Mouse (Mus musculus) monocyte, adult 5-6 weeks (primary cell): ENCODE results near the gene Tspan31. TPM values are rescaled to one million over a fixed set of nuclear protein-coding genes. Genes with fewer than 3 reads are reported as not detected.
"Not testable (repeated sequence)": the region's sequence is repeated elsewhere in the genome, so short reads cannot be mapped to it uniquely, and the experiment has no call there.

ENCODE experiments used
- ATAC-seq: fragments of 153-309, 156-312 bp; replicated peaks from 2 replicates; pipeline ENCODE4 v1.8.0; 2017; ENCODE audit warnings: mild to moderate bottlenecking; ENCODE audit not compliant: low TSS enrichment, insufficient number of reproducible peaks, severe bottlenecking, poor library complexity, low FRiP score
- total RNA-seq: library from RNA; stranded (forward); fragments of 200-1000, 200-491, 200-594 nt; gene quantifications from 3 replicates; pipeline ENCODE4 v1.2.3, GENCODE M21; 2017

Gene Tspan31
- total RNA-seq, 1 experiment from 2014 or later, result 49.9 TPM

DNA sequence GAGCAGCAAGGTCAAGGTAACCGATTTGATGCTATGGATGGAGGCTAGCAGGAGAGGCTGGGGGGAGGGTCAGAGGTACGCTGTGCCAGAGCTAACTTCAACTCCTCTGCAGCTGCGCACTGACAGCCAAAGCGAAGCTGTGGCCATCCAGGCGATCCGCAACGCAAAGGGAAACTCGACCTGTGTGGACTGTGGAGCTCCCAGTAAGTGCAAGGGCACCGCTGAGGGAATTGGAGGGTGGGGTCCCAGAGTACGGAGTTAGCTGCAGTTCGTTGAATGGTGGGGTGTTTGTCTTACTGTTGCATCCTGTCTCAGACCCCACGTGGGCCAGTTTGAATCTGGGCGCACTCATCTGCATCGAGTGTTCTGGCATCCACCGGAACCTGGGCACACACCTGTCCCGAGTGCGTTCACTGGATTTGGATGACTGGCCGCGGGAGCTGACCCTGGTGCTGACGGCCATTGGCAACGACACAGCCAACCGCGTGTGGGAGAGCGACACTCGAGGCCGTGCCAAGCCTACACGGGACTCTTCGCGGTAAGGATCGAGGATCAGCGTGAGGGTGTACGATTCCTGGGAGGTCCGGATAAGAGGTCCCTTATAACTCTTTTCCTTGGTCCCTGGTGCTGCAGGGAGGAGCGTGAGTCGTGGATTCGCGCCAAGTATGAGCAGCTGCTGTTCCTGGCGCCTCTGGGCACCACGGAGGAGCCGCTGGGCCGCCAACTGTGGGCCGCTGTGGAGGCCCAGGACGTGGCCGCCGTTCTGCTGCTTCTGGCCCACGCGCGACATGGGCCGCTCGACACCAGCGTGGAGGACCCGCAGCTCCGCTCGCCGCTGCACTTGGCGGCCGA is 20.7 kb upstream of the Tspan31 start:
- ATAC-seq, result no peak

DNA sequence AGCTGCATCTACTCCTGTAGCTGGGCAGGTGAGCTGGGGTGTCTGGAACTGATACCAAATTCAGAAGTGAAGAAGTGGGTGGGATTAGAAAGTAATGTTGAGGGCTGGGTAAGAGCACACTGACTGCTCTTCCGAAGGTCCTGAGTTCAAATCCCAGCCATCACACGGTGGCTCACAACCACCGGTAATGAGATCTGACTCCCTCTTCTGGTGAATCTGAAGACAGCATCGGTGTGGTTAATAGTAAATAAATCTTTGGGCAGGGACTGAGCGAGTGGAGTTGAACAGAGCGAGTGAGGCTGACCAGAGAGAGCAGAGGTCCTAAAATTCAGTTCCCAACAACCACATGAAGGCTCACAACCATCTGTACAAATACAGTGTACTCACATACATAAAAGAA is 15.6 kb upstream of the Tspan31 start:
- no peak for ATAC-seq

DNA sequence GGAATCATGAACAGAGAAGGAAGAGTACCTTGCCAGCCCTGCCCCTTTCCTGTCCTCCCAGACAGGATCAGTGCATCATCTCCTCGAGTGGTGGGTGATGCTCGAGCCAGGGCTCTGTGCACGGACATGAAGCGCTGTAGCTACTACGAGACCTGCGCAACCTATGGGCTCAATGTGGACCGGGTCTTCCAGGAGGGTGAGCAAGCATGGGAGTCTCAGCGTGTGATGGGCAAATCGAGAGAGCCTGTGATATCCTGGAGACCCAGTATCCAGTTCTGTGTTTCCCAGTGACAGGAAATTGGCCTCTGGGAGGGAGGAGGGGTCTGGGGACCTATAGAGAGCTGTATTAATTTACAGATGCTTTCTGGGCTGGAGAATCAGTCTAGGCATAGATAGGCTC is 15.0 kb upstream of the Tspan31 start:
- no peak for ATAC-seq

DNA sequence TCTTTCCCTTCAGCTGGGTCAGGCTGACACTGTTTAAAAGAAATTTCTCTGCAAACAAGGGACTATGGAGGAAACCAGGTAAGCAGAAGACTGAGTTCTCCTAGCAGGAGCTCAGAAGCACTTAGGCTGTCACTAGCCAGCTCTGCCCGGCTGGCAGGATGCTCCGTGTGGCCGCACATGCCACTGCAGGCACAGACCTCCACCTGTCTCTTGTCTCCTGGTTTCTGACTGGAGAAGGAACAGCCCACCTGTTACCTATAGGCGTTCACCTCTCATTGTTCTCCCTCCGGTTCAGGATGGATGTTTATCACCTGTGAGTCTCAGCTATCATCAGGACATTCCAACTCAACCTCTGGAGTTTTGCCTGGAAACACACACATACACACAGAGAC is 13.8 kb upstream of the Tspan31 start:
- no peak for ATAC-seq

DNA sequence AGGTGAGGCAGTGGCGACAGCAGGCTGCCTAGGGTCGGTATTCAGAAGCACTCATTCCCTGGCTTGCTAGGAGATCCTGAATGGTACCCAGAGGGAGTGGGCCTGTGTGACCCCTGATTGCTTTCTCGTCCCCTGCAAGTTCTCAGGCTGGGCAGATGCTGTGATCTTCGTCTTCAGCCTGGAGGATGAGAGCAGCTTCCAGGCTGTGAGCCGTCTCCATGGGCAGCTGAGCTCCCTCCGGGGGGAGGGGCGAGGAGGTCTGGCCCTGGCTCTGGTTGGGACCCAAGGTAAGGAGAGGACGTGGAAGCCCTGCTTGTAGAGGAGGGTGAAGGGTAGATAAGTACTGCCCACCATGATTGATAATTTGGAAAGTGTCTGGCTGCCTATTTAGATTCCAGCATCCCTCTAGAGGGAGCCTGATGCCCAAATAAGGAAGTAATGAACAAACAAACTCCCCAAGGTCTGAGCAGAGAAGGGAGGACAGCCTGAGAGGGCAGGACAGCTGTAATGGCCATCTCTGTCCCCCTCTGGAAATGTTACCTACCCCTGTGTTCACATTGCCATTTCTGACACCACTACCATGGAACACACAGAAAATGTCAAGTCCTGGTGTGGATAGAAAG is 13.3 kb upstream of the Tspan31 start:
- ATAC-seq, result no peak

DNA sequence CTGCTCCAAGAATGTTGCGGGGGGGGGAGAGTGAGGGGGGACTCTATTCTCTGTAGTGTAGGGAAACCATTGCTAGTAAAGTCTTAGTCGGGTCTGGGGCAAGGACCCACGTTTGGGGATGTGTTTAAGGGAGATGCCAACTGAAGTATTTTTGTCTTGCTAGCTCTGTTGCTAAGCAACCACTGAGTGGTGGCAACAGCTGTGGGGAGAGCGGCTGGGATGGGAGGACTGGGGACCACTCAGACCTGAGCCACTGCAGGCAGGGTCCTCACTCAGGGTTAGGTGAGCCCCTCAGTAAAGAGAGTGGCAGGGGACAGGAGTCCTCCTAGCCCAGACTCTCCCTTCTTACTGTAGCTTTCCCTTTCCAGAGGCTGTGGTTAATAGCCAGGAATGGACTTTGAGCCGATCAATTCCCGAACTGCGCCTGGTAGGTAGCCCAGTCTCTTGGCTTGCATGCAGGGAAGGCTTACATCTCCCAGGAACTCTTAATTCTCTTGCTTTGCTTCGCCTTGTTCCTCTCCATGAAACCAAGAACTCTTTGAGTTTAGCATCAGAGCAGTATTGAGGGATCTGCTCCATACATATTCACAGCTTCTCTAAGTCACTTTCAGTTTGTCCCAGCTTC is 12.0 kb upstream of the Tspan31 start:
- ATAC-seq, result no peak

DNA sequence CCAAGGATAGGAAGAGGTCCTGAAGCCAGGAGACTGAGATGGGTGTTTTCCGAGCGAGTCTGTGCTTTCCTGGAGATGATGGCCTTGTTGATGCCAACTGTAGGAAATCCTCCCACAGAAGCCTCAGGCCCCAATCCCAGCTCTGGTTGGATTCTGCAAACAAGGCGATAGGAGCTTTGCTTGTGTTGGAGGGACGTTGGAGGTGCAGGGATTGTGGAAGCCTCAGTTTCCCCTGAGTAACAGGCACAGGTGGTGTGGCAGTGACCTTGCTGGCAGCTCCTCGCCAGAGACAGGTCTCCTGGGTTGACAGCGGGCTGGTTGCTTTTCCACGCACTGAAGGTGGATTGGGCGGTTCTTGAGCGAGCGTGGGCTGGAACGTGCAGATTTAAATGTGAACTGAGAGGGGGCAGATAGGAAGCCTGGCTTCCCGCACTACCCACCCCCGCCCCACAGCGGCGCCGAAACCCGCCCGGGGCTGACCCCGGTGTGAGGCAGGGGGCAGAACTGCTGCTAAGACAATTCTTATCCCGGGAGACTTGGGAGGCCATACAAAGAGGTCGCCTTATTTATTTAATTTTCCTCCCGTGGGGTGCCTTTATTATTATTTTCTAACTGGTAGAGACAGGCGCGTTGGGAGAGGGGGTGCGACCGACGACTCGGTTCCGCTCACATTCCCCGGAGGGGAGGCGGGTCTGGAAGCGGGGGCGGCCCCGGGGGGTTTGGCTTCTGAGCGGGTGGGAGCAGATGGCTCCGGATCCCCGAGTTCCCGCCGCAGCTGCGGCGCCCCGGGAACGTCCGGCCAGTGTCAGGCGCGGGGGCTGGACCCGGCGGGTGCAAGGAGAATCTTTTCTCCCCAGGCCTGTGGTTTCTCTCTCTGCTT is 11.1 kb upstream of the Tspan31 start:
- no peak for ATAC-seq

DNA sequence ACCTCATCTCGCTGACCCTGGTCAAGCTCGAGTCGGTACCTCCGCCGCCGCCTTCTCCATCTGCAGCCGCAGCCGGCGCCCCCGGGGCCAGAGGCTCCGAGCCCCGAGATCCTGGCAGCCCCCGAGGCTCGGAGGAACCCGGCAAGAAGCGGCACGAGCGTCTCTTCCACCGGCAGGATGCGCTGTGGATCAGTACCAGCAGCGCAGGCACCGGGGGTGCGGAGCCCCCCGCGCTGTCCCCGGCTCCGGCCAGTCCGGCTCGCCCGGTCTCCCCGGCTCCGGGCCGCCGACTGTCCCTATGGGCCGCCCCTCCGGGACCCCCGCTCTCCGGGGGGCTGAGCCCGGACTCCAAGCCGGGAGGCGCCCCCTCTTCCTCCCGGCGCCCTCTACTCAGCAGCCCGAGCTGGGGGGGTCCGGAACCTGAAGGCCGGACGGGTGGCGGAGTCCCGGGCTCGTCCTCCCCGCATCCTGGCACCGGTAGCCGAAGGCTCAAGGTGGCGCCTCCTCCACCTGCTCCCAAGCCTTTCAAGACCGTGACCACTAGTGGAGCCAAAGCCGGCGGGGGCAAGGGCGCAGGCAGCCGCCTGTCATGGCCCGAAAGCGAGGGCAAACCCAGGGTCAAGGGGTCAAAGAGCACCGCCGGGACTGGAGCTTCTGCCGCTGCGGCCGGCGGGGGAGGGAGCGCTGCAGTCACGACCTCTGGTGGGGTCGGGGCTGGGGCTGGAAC is 9.8 kb upstream of the Tspan31 start:
- ATAC-seq, result no peak

DNA sequence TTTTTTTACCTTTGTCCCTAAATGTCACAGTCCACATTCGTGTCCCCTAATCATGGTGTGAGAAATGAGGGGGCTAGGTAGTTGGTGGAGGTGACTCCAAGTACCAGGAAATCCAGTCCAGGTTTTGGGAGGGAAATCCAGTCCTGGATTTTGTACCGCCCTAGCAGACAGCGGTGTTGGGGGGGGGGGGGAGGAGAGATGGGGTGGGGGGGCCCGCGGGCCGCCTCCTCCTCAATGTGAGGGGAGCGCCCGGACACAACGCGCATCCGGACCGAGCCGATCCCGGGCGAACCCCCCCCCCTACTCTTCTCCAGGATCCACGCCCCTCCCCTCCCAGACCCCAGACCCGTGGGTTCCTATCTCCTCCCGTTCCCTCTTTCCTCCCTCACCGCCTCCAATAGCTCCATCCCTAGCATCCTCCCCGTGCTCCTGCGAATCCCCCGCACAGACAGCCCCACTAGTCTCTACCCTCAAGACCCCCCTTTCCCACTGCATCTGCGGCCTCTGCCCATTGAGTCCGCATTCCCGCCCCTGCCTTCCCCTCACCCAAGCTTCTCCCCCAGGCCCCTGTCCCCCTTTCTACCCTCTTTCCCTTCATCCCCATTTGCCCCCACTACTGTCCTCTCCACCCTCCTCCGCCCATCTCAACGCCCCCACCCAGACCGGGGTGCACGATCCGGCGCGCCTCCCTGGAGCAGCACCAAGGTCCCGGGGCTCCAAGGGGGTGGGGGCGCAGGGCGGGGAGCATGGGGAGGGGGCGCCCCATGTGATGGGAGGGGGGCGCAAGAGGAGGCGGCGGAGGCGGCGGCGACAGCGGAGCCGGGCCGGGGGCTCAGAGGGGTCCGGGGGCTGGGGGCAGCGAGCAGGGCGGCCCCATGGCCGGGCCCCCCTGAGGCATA is 8.9 kb upstream of the Tspan31 start:
- no peak for ATAC-seq

DNA sequence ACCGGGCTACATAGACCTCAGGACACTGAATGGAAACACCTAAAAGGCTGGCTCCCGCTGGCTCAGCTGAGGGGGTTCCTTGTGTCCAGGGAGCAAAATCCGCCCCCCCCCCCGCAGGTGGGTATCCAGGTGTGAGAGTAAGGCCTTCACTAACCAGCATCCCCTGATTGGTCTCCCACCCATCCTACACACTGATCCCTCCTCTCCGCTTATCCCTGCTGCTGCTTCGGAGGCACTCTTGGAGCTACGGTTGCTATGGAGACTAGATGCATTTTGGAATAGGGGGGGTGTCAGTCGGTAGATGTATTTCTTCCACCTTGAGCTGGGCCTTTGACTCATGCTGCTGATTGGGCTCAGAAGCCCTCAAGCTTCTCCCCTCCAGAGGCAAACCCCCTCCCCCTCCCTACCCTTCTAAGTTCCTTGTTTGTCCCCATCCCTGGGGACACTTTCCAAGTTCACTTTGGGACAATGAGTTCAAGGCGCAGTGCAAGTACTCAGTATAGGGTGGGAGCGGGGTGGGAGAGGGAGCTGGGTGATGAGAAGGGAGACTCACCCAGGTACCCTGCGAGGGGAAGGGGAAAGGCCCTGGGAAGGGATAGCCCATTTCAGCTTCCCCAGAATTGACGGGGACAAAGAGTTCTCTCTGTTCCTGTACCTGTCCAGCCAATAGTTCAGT is 8.1 kb upstream of the Tspan31 start:
- no peak for ATAC-seq

DNA sequence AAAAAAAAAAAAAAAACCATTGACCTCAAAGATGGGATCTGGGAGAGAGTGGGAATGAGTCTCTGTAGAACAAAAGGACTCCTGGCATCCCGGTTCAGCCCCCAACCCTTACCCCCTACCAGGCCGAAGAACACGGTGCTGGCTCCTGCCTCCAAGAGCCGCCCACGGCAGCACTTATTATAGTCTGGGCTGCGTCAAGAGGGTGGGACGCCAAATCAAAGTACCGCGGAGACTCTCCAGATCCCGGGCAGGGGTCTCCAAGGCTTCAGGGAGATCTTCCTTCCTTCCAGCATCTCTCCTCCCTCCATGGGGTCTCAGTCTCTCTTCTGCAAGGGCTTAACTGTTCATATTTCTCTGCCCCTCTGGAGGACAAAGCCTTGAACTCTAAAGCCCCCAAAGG is 7.5 kb upstream of the Tspan31 start:
- ATAC-seq, result no peak

DNA sequence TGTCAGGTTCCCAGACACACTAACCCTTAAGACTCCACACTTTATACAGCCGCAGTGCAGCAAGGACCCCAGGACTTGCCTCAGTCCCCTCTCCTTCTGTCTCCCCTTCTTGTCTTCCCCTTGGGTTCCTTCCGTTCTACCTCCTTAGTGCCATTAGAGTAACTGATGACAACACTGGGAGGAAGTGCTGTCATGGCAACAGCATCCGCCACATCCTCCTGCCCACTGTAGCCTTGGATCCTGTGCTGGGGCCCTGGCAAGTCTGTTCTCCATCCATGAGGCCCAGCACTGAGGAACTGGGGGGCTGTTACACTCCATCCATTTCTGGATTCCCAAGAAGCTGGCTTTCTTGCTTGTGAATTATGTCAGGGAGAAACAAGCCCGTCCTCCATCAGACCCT is 6.0 kb upstream of the Tspan31 start:
- ATAC-seq, result peak; percentile 71

DNA sequence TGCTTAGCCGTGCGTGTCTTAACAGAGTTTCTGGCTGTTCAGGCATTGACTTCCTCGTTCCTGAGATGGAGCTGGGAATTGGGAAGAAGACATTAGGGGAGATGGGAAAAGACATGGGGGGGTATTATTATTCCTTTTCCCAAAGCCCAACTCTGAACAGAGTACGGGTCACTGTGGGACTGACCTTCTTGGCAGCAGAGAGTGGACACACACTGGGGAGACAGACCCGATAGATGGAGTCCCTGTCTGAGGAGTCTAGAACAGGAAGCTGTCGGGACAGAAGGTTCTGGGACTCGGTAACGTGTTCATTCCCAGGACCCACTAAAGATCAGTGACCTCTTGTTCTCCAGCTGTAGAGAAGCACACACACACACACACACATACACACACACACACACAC is 5.6 kb upstream of the Tspan31 start:
- peak; percentile 4; the same call in 1 of the 2 replicates for ATAC-seq

DNA sequence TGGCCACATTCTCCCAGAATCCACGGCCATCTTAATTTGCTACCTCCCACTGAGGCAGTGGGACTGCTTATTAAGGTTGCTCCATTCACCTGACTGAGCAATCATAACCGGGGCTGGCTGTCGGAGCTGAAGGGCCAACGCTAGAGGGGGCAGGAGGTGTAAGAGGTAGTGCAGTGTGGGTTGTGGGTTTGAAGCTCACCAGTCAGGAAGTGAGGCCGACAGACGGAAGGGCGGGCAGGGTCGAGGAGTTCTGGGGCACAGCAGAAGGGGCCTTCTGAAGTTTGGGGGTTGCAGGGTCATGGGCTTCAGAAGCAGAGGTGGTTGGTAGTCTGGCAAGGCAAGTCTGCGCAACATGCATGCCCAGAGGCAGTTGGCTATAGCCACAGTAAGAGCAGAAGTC is 5.0 kb upstream of the Tspan31 start, which contains the start of gene Agap2:
Gene Agap2 (plus strand): TSS at position 205 of the 400 bp plus-strand sequence.
- peak; percentile 74 for ATAC-seq

DNA sequence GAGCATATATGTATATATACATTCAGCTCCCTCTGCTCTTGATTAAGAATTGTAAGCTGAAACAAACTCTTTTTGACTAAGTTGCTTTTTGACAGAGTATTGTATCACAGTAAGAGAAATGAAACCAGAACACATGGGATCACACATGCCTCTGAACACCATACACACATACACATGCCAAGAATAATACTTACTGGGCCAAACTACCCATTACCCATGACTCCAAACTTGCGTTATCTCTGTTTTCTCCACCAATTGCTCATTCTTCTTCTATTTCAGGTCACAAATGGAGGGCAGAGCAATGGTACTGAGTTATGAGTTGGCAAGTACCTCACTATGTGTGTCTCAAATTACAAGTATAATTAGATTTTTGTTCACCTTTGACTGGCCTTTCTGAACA is 3.9 kb upstream of the Tspan31 start:
- no peak for ATAC-seq

DNA sequence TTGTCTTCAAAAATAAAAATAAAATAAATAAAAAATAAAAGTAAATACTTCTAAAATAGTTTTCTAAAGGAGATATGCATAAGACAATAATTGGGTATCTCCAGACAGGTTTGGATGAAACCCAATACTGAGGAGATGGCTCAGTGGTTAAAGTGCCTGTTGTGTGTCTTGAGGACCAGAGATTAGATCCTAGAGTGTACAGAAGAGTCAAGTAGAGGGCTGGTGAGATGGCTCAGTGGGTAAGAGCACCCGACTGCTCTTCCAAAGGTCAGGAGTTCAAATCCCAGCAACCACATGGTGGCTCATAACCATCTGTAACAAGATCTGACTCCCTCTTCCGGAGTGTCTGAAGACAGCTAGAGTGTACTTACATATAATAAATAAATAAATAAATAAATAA is 2.9 kb upstream of the Tspan31 start:
- not testable (repeated sequence) for ATAC-seq

DNA sequence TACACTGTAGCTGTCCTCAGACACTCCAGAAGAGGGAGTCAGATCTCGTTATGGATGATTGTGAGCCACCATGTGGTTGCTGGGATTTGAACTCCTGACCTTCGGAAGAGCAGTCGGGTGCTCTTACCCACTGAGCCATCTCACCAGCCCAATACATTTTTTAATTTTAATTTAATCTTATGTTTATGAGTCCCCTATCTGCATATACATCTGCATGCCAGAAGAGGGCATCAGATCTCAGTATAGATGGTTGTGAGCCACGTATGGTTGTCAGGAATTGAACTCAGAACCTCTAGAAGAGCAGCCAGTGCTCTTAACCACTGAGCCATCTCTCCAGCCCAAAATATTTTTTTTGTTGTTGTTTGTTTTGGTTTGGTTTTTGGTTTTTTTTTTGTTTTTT is 2.2 kb upstream of the Tspan31 start:
- ATAC-seq, result not testable (repeated sequence)
